Mouse (Mus musculus): ENCODE measurements around the gene Klrb1a. TPM values are rescaled to one million over a fixed set of nuclear protein-coding genes. Genes with fewer than 3 reads are reported as not detected.
"Not testable (repeated sequence)": the region's sequence is repeated elsewhere in the genome, so short reads cannot be mapped to it uniquely, and the experiment has no call there.

The Klrb1a gene
- polyA plus RNA-seq, 1 experiment from 2014 or later: not detected

DNA sequence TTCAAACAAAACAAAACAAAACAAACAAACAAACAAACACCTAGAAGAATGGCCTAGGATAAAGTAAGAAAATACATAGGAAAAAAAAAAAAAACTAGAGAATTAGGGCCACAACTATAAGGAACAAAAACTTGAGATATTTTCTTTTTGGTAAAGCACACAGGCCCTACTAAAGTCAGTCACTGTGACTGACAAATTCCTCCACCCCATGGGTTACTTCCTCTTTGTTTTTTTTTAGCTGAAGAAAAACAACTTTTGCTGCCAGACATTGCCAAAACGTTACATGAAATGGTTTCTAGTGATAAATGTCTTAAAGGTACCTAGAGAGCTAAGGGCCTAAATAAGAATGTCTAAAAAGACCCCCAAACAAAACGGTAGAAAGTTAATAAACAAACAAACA lies 20.7 kb upstream of the Klrb1a start:
- whole genome bisulfite sequencing: 67% methylated on average over 2 of the region's 2 CpGs
- no peak for ATAC-seq (ENCODE audit: low FRiP score)

GRCm38 (mm10) chr6:128641116-128641716 lies 17.9 kb upstream of the Klrb1a start:
- DNase-seq (ENCODE audit: low spot score) (no peak), ATAC-seq (ENCODE audit: low FRiP score) (no peak)
- no peaks in the 10 kb centered on the region for H3K9me3 ChIP-seq (ENCODE audit: control insufficient read depth, low read length)
- H3K4me3 ChIP-seq (replicated peaks; ENCODE audit: low read length): no peak overlapping the region
- H3K4me1 ChIP-seq (replicated peaks; ENCODE audit: control insufficient read depth, insufficient read depth, low read length): no peaks in the 10 kb centered on the region
- H3K4me2 ChIP-seq (replicated peaks): no peak overlapping the region
- H3K36me3 ChIP-seq (replicated peaks; ENCODE audit: control insufficient read depth, insufficient read depth): no peaks in the 10 kb centered on the region
- no peak overlapping the region for H3K9ac ChIP-seq
- H3K27ac ChIP-seq: no peak overlapping the region
- no peaks in the 10 kb centered on the region for H3K27me3 ChIP-seq (ENCODE audit: control insufficient read depth, insufficient read depth, low read length)
- 84% methylated on average over 2 of the region's 2 CpGs for WGBS

More for the DNA sequence above, 20.7 kb upstream of the Klrb1a start:
- H3K4me1 ChIP-seq (replicated peaks; ENCODE audit: control insufficient read depth, insufficient read depth, low read length): no peaks in the 10 kb centered on the region
- H3K27me3 ChIP-seq (ENCODE audit: control insufficient read depth, insufficient read depth, low read length): no peaks in the 10 kb centered on the region
- H3K4me2 ChIP-seq (replicated peaks): no peak overlapping the region
- H3K27ac ChIP-seq: no peak overlapping the region
- DNase-seq (ENCODE audit: low spot score): no peak
- H3K4me3 ChIP-seq (replicated peaks; ENCODE audit: low read length): no peak overlapping the region
- no peak overlapping the region for H3K9ac ChIP-seq
- H3K9me3 ChIP-seq (ENCODE audit: control insufficient read depth, low read length): no peaks in the 10 kb centered on the region
- no peaks in the 10 kb centered on the region for H3K36me3 ChIP-seq (replicated peaks; ENCODE audit: control insufficient read depth, insufficient read depth)

GRCm38 (mm10) chr6:128640673-128641072 lies 17.3 kb upstream of the Klrb1a start:
- H3K36me3 ChIP-seq (replicated peaks; ENCODE audit: control insufficient read depth, insufficient read depth): no peaks in the 10 kb centered on the region
- H3K4me2 ChIP-seq (replicated peaks): no peak overlapping the region
- ATAC-seq (ENCODE audit: low FRiP score) (no peak), DNase-seq (ENCODE audit: low spot score) (no peak)
- WGBS: 100% methylated on average over 1 of the region's 1 CpGs
- H3K27me3 ChIP-seq (ENCODE audit: control insufficient read depth, insufficient read depth, low read length): no peaks in the 10 kb centered on the region
- H3K9ac ChIP-seq: no peak overlapping the region
- H3K4me1 ChIP-seq (replicated peaks; ENCODE audit: control insufficient read depth, insufficient read depth, low read length): no peaks in the 10 kb centered on the region
- H3K4me3 ChIP-seq (replicated peaks; ENCODE audit: low read length): no peak overlapping the region
- H3K9me3 ChIP-seq (ENCODE audit: control insufficient read depth, low read length): no peaks in the 10 kb centered on the region
- no peak overlapping the region for H3K27ac ChIP-seq

- not testable (repeated sequence) for H3K27ac ChIP-seq; H3K4me2 ChIP-seq (replicated peaks)
- 86% methylated on average over 15 of the region's 15 CpGs for WGBS
Measured at GRCm38 (mm10) chr6:128630912-128631905, 7.9 kb upstream of the Klrb1a start.

GRCm38 (mm10) chr6:128629771-128630739 lies 6.7 kb upstream of the Klrb1a start:
- not testable (repeated sequence) for H3K4me3 ChIP-seq (replicated peaks; ENCODE audit: low read length); H3K9ac ChIP-seq; H3K27ac ChIP-seq; H3K36me3 ChIP-seq (replicated peaks; ENCODE audit: control insufficient read depth, insufficient read depth); H3K4me1 ChIP-seq (replicated peaks; ENCODE audit: control insufficient read depth, insufficient read depth, low read length); H3K27me3 ChIP-seq (ENCODE audit: control insufficient read depth, insufficient read depth, low read length); H3K4me2 ChIP-seq (replicated peaks); H3K9me3 ChIP-seq (ENCODE audit: control insufficient read depth, low read length)
- DNase-seq (ENCODE audit: low spot score) (peak; percentile 79), ATAC-seq (ENCODE audit: low FRiP score) (peak; percentile 92)
- whole genome bisulfite sequencing: 54% methylated on average over 12 of the region's 13 CpGs

More at GRCm38 (mm10) chr6:128630912-128631905, 7.9 kb upstream of the Klrb1a start:
- not testable (repeated sequence) for DNase-seq (ENCODE audit: low spot score); H3K36me3 ChIP-seq (replicated peaks; ENCODE audit: control insufficient read depth, insufficient read depth); H3K27me3 ChIP-seq (ENCODE audit: control insufficient read depth, insufficient read depth, low read length); ATAC-seq (ENCODE audit: low FRiP score); H3K9ac ChIP-seq; H3K4me1 ChIP-seq (replicated peaks; ENCODE audit: control insufficient read depth, insufficient read depth, low read length); H3K9me3 ChIP-seq (ENCODE audit: control insufficient read depth, low read length); H3K4me3 ChIP-seq (replicated peaks; ENCODE audit: low read length)

DNA sequence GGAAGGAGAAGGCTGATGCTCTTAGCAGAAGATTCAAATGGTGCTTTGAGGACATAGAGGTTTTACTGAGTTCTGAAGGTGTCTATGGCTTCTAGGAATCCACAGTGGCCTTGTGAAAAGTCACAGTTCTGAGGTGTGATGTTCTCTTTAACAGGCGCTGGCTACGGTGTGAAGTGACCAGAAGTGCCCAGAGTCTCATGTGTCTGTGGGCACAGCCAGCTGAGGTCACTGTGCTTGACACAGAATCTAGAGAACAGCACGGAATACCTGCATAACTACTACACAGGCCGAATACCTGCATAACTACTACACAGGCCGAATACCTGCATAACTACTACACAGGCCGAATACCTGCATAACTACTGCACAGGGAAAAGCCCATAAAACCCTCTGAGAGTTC lies 1.9 kb upstream of the Klrb1a start:
- H3K4me1 ChIP-seq (replicated peaks; ENCODE audit: control insufficient read depth, insufficient read depth, low read length); H3K4me3 ChIP-seq (replicated peaks; ENCODE audit: low read length); H3K27me3 ChIP-seq (ENCODE audit: control insufficient read depth, insufficient read depth, low read length); ATAC-seq (ENCODE audit: low FRiP score); DNase-seq (ENCODE audit: low spot score); H3K27ac ChIP-seq; H3K9me3 ChIP-seq (ENCODE audit: control insufficient read depth, low read length); H3K36me3 ChIP-seq (replicated peaks; ENCODE audit: control insufficient read depth, insufficient read depth); H3K4me2 ChIP-seq (replicated peaks); H3K9ac ChIP-seq: not testable (repeated sequence)
- 96% methylated on average over 6 of the region's 6 CpGs for WGBS

- no peak for ATAC-seq (ENCODE audit: low FRiP score)
- no peak for DNase-seq (ENCODE audit: low spot score)
- no peaks in the 10 kb centered on the region for H3K9me3 ChIP-seq (ENCODE audit: control insufficient read depth, low read length)
- no peaks in the 10 kb centered on the region for H3K27me3 ChIP-seq (ENCODE audit: control insufficient read depth, insufficient read depth, low read length)
- no peak overlapping the region for H3K4me3 ChIP-seq (replicated peaks; ENCODE audit: low read length)
- H3K4me2 ChIP-seq (replicated peaks): no peak overlapping the region
- WGBS: 94% methylated on average over 4 of the region's 4 CpGs
- H3K27ac ChIP-seq: no peak overlapping the region
- H3K36me3 ChIP-seq (replicated peaks; ENCODE audit: control insufficient read depth, insufficient read depth): no peaks in the 10 kb centered on the region
- no peak overlapping the region for H3K9ac ChIP-seq
- no peaks in the 10 kb centered on the region for H3K4me1 ChIP-seq (replicated peaks; ENCODE audit: control insufficient read depth, insufficient read depth, low read length)
Measured at GRCm38 (mm10) chr6:128624425-128624824, 1.1 kb upstream of the Klrb1a start.

DNA sequence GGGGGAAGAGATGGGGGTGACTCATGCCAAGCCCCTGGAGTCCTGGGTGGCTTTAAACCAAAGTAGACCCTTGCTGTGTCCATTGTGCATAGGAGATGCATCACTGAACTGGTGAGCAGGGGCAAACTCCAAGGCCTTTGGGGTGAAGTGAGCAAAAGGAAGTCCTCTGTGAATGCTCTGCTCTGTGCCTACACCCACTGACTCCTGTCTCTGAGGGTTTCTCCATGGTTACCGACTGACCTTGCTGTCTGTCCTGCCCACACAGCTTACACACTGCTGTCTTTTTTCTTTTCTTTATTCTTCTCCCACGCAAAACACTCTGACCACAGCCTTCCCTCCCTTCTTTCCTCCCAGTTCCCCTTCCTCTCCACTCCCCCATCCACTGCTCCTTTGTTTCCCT lies 600 bp downstream of the Klrb1a start:
- DNase-seq (ENCODE audit: low spot score) (no peak), ATAC-seq (ENCODE audit: low FRiP score) (no peak)
- 53% methylated on average over 2 of the region's 2 CpGs for WGBS
- no peaks in the 10 kb centered on the region for H3K27me3 ChIP-seq (ENCODE audit: control insufficient read depth, insufficient read depth, low read length)
- H3K9me3 ChIP-seq (ENCODE audit: control insufficient read depth, low read length): no peaks in the 10 kb centered on the region
- H3K9ac ChIP-seq: no peak overlapping the region
- H3K27ac ChIP-seq: no peak overlapping the region
- H3K4me3 ChIP-seq (replicated peaks; ENCODE audit: low read length): no peak overlapping the region
- no peaks in the 10 kb centered on the region for H3K4me1 ChIP-seq (replicated peaks; ENCODE audit: control insufficient read depth, insufficient read depth, low read length)
- no peaks in the 10 kb centered on the region for H3K36me3 ChIP-seq (replicated peaks; ENCODE audit: control insufficient read depth, insufficient read depth)
- H3K4me2 ChIP-seq (replicated peaks): no peak overlapping the region

GRCm38 (mm10) chr6:128606350-128606749 lies 17.0 kb downstream of the Klrb1a start:
- WGBS: 75% methylated on average over 9 of the region's 9 CpGs
- no peaks in the 10 kb centered on the region for H3K27me3 ChIP-seq (ENCODE audit: control insufficient read depth, insufficient read depth, low read length)
- no peaks in the 10 kb centered on the region for H3K4me1 ChIP-seq (replicated peaks; ENCODE audit: control insufficient read depth, insufficient read depth, low read length)
- no peak overlapping the region for H3K9ac ChIP-seq
- no peaks in the 10 kb centered on the region for H3K36me3 ChIP-seq (replicated peaks; ENCODE audit: control insufficient read depth, insufficient read depth)
- H3K4me3 ChIP-seq (replicated peaks; ENCODE audit: low read length): no peak overlapping the region
- H3K9me3 ChIP-seq (ENCODE audit: control insufficient read depth, low read length): no peaks in the 10 kb centered on the region
- H3K4me2 ChIP-seq (replicated peaks): no peak overlapping the region
- DNase-seq (ENCODE audit: low spot score): no peak
- no peak for ATAC-seq (ENCODE audit: low FRiP score)
- H3K27ac ChIP-seq: no peak overlapping the region
